In genomic region chr17:79353446-79354173, GRCm38 (mm10) we compare ENCODE assay signal across 8 mouse cellular contexts. TPM values are rescaled to one million over a fixed set of nuclear protein-coding genes. Genes with fewer than 3 reads are reported as not detected.
DNase-seq lines count a peak whose midpoint lies in the region; ATAC-seq and TF ChIP-seq lines count a peak whose summit lies in the region.

No protein-coding gene starts in this region.

- DNase-seq in cerebellum, adult 9-11 months, result peak; percentile 38
- DNase-seq in cerebellum, adult 11 months, result no peak
- DNase-seq in limb, embryonic 14.5 days (ENCODE audit: low spot score), result peak; percentile 25
- no peak for DNase-seq in left cerebral cortex, postnatal 25 days (ENCODE audit: low spot score in 2 of 2)
- no peak for DNase-seq in right cerebral cortex, adult 18-20 months

- no peak for TF ChIP-seq CTCF in cortical plate, adult 2 months (IDR thresholded peaks at IDR 0.05; ENCODE audit: extremely low read depth, insufficient read depth, low read length)

- peaks cover 6% of the 10 kb centered on the region; the same call in 1 of the 2 replicates for H3K36me3 ChIP-seq in heart, embryonic 12.5 days
- H3K36me3 ChIP-seq in limb, embryonic 14.5 days (ENCODE audit: control insufficient read depth, insufficient read depth, low read length), result no peaks in the 10 kb centered on the region
- H3K36me3 ChIP-seq in neural tube, embryonic 15.5 days, result no peaks in the 10 kb centered on the region

- 6% methylated on average over 16 of the region's 16 CpGs for WGBS in heart, embryonic 12.5 days
- 2% methylated on average over 16 of the region's 16 CpGs for WGBS in limb, embryonic 14.5 days
- 3% methylated on average over 16 of the region's 16 CpGs for WGBS in neural tube, embryonic 15.5 days

- H3K9me3 ChIP-seq in heart, embryonic 12.5 days (replicated peaks), result no peaks in the 10 kb centered on the region
- no peaks in the 10 kb centered on the region for H3K9me3 ChIP-seq in limb, embryonic 14.5 days (ENCODE audit: control insufficient read depth, low read length)
- H3K9me3 ChIP-seq in neural tube, embryonic 15.5 days (replicated peaks), result no peaks in the 10 kb centered on the region

- TF ChIP-seq POLR2A in cortical plate, adult 2 months (IDR thresholded peaks at IDR 0.05; ENCODE audit: extremely low read depth, insufficient read depth, low read length), result no peak
- no peak for TF ChIP-seq POLR2A in limb, embryonic 14.5 days (IDR thresholded peaks at IDR 0.05; ENCODE audit: borderline replicate concordance, extremely low read depth, insufficient read depth, insufficient read length)

- H3K4me2 ChIP-seq in heart, embryonic 12.5 days, result peak overlapping the region; percentile 99
- peak overlapping the region; percentile 100 for H3K4me2 ChIP-seq in limb, embryonic 14.5 days (replicated peaks; ENCODE audit: low read depth, low read length, severe bottlenecking)
- H3K4me2 ChIP-seq in neural tube, embryonic 15.5 days, result peak overlapping the region; percentile 91

- H3K27me3 ChIP-seq in heart, embryonic 12.5 days (replicated peaks), result no peaks in the 10 kb centered on the region
- peaks cover 4% of the 10 kb centered on the region; the same call in 1 of the 2 replicates for H3K27me3 ChIP-seq in limb, embryonic 14.5 days (ENCODE audit: control insufficient read depth, insufficient read depth, low read length)
- H3K27me3 ChIP-seq in neural tube, embryonic 15.5 days (replicated peaks), result peaks cover 3% of the 10 kb centered on the region; the same call in 1 of the 2 replicates

- peak overlapping the region; percentile 90 for H3K9ac ChIP-seq in heart, embryonic 12.5 days
- H3K9ac ChIP-seq in limb, embryonic 14.5 days (ENCODE audit: low read depth, low read length, severe bottlenecking), result peak overlapping the region; percentile 72
- H3K9ac ChIP-seq in neural tube, embryonic 15.5 days (replicated peaks), result peak overlapping the region; percentile 93

- H3K4me3 ChIP-seq in cortical plate, adult 2 months (ENCODE audit: insufficient read depth, low read length), result peak overlapping the region; percentile 98
- H3K4me3 ChIP-seq in heart, embryonic 12.5 days, result peak overlapping the region; percentile 77
- peak overlapping the region; percentile 75 for H3K4me3 ChIP-seq in limb, embryonic 14.5 days (replicated peaks; ENCODE audit: low read length)
- peak overlapping the region; percentile 65 for H3K4me3 ChIP-seq in neural tube, embryonic 15.5 days (replicated peaks)

- no peak overlapping the region for H3K27ac ChIP-seq in cortical plate, adult 2 months (ENCODE audit: insufficient read depth, low read length)
- H3K27ac ChIP-seq in heart, embryonic 12.5 days (ENCODE audit: poor library complexity, severe bottlenecking), result peak overlapping the region; percentile 88
- H3K27ac ChIP-seq in limb, embryonic 14.5 days (replicated peaks; ENCODE audit: low read depth, low read length), result peak overlapping the region; percentile 30; the same call in 1 of the 2 replicates
- H3K27ac ChIP-seq in neural tube, embryonic 15.5 days (replicated peaks), result peak overlapping the region; percentile 89

- H3K4me1 ChIP-seq in cortical plate, adult 2 months (ENCODE audit: control insufficient read depth, insufficient read depth, low read length), result peaks cover 4% of the 10 kb centered on the region
- peaks cover 45% of the 10 kb centered on the region for H3K4me1 ChIP-seq in heart, embryonic 12.5 days (replicated peaks)
- peaks cover 38% of the 10 kb centered on the region for H3K4me1 ChIP-seq in limb, embryonic 14.5 days (ENCODE audit: control insufficient read depth, insufficient read depth, low read length)
- peaks cover 48% of the 10 kb centered on the region for H3K4me1 ChIP-seq in neural tube, embryonic 15.5 days

- intact Hi-C loops in left cerebral cortex, postnatal 25 days (cut with DNase I), result loop anchor here (2.0 to 5.0 kb wide), 3 partner anchors 143 to 241 kb away; no protein-coding TSS in a partner anchor

- no peak for ATAC-seq in heart, embryonic 12.5 days (ENCODE audit: insufficient number of reproducible peaks, low FRiP score)
- ATAC-seq in limb, embryonic 14.5 days (ENCODE audit: low FRiP score, low read depth), result peak; percentile 10; the same call in 1 of the 2 replicates
- no peak for ATAC-seq in neural tube, embryonic 15.5 days (ENCODE audit: low FRiP score)

RNA-seq across cellular contexts. Expression of gene Cdc42ep3, which starts 1.3 kb away (rescaled TPM):
- polyA plus RNA-seq in cortical plate, adult 2 months (2012; rRNA removed), result 15.7 and 19.5 TPM in 2 replicates
- polyA plus RNA-seq in heart, embryonic 12.5 days (2016; fragmentation: Nextera tagmentation; extraction: Ambion mirVana), result 41.3 and 42.8 TPM in 2 replicates
- polyA plus RNA-seq in limb, embryonic 14.5 days (2012; rRNA removed), result 26.6 and 35.1 TPM in 2 replicates
- 69.4 and 72.5 TPM in 2 replicates for polyA plus RNA-seq in limb, embryonic 14.5 days (2014; fragmentation: Nextera tagmentation; extraction: Ambion mirVana)
- 49.1 and 55.9 TPM in 2 replicates for polyA plus RNA-seq in neural tube, embryonic 15.5 days (2015; fragmentation: Nextera tagmentation; extraction: Ambion mirVana)
- total RNA-seq in left cerebral cortex, postnatal 25 days (2021), result 10 to 100 TPM; 14.9 to 20.2 TPM

Comparison
In these comparisons a context has a peak if more than half of its experiments do, and no peak if none do; other contexts are left out.
1. DNase-seq: peak in cerebellum, adult 9-11 months (single experiment) and limb, embryonic 14.5 days (single experiment); none in cerebellum, adult 11 months (single experiment), left cerebral cortex, postnatal 25 days (0 of 2) and right cerebral cortex, adult 18-20 months (single experiment).
2. Peak in every context shown above with its lines, with median percentiles within 50 percentile points of each other: H3K4me3 ChIP-seq, H3K4me2 ChIP-seq and H3K9ac ChIP-seq.